Mouse (Mus musculus) C2C12 (cell line): ENCODE data around the gene Igf2bp1.

Experiments
- CEBPB ChIP-seq: IDR thresholded peaks from one replicate; pipeline ENCODE4 v1.6.1; 2011; ENCODE audit warnings: low read depth, mild to moderate bottlenecking, control low read depth, moderate library complexity
- CTCF ChIP-seq: IDR thresholded peaks from one replicate; pipeline ENCODE4 v1.5.1; 2011; ENCODE audit not compliant: control insufficient read depth, insufficient read depth, insufficient read length
- FOSL1 ChIP-seq: IDR thresholded peaks from one replicate; pipeline ENCODE4 v1.8.0; 2011; ENCODE audit warnings: mild to moderate bottlenecking, low read length; ENCODE audit not compliant: poor library complexity, insufficient read depth, severe bottlenecking
- MAX ChIP-seq: IDR thresholded peaks from one replicate; pipeline ENCODE4 v1.6.1; 2011; ENCODE audit warnings: mild to moderate bottlenecking, control low read depth
- MYOD1 ChIP-seq: IDR thresholded peaks from one replicate; pipeline ENCODE4 v1.6.1; 2011; ENCODE audit warnings: low read depth; ENCODE audit not compliant: control insufficient read depth, insufficient read length
- MYOG ChIP-seq: IDR thresholded peaks from one replicate; pipeline ENCODE4 v1.6.1; 2011; ENCODE audit not compliant: control insufficient read depth, insufficient read length; ENCODE audit errors: extremely low read depth
- USF1 ChIP-seq: IDR thresholded peaks from one replicate; pipeline ENCODE4 v1.6.1; 2011; ENCODE audit warnings: low read depth, mild to moderate bottlenecking, control low read depth, moderate library complexity

DNA sequence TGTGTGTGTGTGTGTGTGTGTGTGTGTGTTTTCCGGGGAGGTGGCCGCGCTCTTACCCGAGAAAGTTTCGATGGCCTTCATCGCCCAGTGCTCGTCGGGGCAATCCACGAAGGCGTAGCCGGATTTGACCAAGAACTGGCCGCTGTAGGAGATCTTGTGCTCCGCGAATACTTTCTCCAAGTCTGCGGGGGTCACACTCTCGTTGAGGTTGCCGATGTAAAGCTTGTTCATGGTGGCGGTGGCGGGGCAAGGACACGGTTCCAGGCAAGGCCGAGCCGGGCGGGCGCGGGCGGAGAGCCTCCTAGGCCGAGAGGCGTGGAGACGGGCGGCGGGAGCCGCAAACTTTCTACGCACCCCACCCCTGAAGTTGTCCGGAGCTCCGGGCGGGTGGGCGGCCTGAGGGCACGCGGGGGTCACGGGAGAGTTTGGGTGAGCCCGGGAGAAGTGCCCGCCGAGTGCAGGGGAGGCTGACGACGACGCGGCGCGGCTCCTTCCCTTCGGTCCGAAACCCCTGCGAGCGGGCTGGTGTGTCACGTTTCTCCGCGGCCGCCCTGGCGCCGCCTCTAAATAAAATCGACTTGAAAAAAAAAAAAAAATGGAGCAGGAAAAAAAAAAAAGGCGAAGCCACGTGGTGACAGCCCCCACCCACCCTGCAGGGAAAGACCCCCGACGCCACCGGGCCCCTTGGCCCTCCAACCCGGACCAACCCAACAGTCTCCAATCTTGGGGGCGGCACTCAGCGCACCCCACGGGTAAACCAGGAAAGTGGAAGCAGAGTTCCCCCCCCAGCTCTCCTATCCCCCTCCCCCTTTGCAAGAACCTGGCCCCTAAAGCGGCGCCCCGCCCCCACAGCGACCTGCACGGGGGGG is at the start of gene Igf2bp1:
- TF ChIP-seq CTCF (no peak), MAX (no peak), CEBPB (no peak), MYOG (no peak), USF1 (no peak), MYOD1 (no peak), FOSL1 (no peak)
